Mouse (Mus musculus) forebrain, embryonic 14.5 days (tissue): ENCODE results near the gene Aurkb. TPM values are rescaled to one million over a fixed set of nuclear protein-coding genes. Genes with fewer than 3 reads are reported as not detected.
A peak's percentile ranks its signal among the peaks of the same experiment; 100 is the strongest.

ENCODE experiments used
- ATAC-seq: fragments of 200-750 bp; cut with Nextera tagmentation; 2 replicates; pipeline ENCODE4 v1.8.0; 2017; ENCODE audit warnings: mild to moderate bottlenecking, moderate library complexity
- DNase-seq: peaks from one replicate; pipeline ENCODE4 v3.0.0-alpha.2; 2015; ENCODE audit warnings: low spot score
- H3K27ac ChIP-seq: fragments of 300-500 bp; sonication (generic); 2 replicates; pipeline ENCODE4 v1.5.1; 2014; ENCODE audit warnings: low read depth, mild to moderate bottlenecking, control low read depth, low read length, moderate library complexity
- H3K27me3 ChIP-seq: fragments of 300-500 bp; sonication (generic); replicated peaks from 2 replicates; pipeline ENCODE4 v1.6.1; 2014; ENCODE audit warnings: low read length, control low read depth, mixed read lengths; ENCODE audit not compliant: control insufficient read depth, insufficient read depth
- H3K36me3 ChIP-seq: fragments of 300-500 bp; sonication (generic); 2 replicates; pipeline ENCODE4 v1.6.1; 2014; ENCODE audit warnings: low read length, control low read depth; ENCODE audit not compliant: control insufficient read depth, insufficient read depth
- H3K4me1 ChIP-seq: fragments of 300-500 bp; sonication (generic); 2 replicates; pipeline ENCODE4 v1.6.1; 2014; ENCODE audit warnings: antibody characterized with exemption, low read length, control low read depth; ENCODE audit not compliant: control insufficient read depth, insufficient read depth
- H3K4me2 ChIP-seq: fragments of 300-500 bp; sonication (generic); 2 replicates; pipeline ENCODE4 v1.6.1; 2014; ENCODE audit warnings: mild to moderate bottlenecking, control low read depth, low read length
- H3K4me3 ChIP-seq: fragments of 300-500 bp; sonication (generic); 2 replicates; pipeline ENCODE4 v1.5.1; 2014; ENCODE audit warnings: low read depth, low read length, control low read depth
- H3K9ac ChIP-seq: fragments of 300-500 bp; sonication (generic); 2 replicates; pipeline ENCODE4 v1.6.1; 2014; ENCODE audit warnings: mild to moderate bottlenecking, low read length, control low read depth, moderate library complexity
- H3K9me3 ChIP-seq: fragments of 300-500 bp; sonication (generic); replicated peaks from 2 replicates; pipeline ENCODE4 v1.6.1; 2016; ENCODE audit warnings: low read length, control low read depth, mixed read lengths; ENCODE audit not compliant: control insufficient read depth
- WGBS: fragments of 180-500 bp; shearing (Covaris S2); extraction: QIAGEN DNeasy Blood & Tissue Kit; methylation state at CpG from one replicate; pipeline ENCODE4 v1.1.7; 2014; 5-methylcytosine and 5-hydroxymethylcytosine counted together
- polyA plus RNA-seq: library from polyadenylated mRNA; unstranded; fragments of >200 nt; fragmentation: Nextera tagmentation; extraction: Ambion mirVana; gene quantifications from 2 replicates; pipeline ENCODE4 v1.2.1, GENCODE M21; 2014

Aurkb gene
- polyA plus RNA-seq, 1 experiment from 2014 or later = 74.0 TPM

DNA sequence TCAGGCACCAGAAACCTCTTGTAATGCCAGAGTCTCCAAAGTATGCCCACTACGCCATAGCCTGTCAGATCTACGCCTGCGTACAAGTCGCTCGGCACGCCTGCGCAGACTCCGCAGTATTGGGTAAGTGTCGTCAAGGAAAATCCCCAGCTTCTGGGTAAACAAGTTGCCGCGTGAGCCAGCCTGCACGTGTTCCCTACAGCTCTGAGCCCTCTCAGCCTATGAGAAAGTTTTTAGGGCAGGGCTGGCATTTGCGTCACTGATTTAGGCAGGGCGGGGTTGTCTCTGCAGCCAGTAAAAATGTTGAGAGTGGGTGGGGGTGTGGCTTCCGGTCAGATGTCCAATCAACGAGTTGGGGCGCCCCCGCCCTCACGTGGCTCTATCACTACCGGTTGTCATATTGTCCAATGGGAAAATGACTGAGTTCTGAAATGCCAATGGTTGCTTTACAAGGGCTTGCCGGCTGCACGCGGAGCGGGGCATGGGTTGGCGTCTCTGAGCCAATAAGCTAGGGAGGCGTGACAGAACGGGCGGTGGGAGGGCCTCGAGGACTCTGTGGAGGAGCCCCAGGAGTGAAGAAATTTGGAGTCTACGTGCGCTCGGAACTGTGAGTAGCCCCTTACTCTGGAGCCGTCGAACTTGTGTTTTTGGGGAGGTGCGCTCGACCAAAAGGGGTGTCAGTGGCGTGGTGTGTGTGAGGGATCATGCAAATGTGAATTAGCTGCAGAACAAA lies 49.4 kb downstream of the Aurkb start, which contains the start of gene Per1:
Per1 (plus strand) TSS at position 521 of the 733 bp plus-strand sequence.
- Histone ChIP-seq H3K4me1 (peaks cover 52% of the 10 kb centered on the region), H3K27ac (peak within 1 kb of the TSS; percentile 74)
- WGBS = under 1% methylated on average over 37 of the region's 37 CpGs

DNA sequence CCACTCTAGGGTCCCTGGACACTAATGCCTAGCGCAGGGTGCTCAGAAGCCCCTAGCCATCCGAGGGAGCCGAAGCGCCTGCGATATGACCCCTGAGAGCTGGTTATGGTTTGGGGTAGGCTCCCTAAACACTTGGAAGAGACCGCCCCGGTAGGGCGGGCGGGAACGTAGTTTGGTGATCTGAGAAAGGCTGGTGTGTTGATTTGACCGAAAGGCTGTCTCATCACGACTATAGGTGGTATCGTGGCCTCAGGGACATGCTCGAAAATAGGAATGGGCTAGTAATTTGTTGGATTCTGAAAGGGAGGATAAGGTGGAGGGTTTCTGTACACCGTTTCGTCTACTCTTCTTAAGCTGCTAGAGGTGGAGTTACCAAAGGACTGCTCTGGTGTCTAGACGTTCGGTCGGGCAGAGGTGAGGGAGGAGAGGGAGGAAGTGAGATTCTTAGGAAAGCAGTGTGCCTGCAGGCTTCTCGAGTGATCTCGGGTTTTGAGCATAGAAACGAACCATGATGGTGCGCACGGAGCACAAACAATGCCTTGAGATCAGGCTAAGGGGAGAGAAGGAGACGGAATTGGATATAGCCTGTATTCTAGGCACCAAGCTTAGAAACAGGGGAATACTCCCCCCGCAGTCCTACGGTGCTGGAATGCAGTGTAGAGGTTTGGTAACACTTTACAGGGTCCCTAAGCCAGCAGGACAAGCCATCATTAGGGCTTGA lies 50.2 kb downstream of the Aurkb start:
- H3K4me3 ChIP-seq = peak overlapping the region; percentile 34
- H3K27me3 ChIP-seq = no peaks in the 10 kb centered on the region
- no peaks in the 10 kb centered on the region for H3K9me3 ChIP-seq
- WGBS = 3% methylated on average over 27 of the region's 27 CpGs
- H3K36me3 ChIP-seq = peaks cover 17% of the 10 kb centered on the region
- no peak for DNase-seq
- H3K4me2 ChIP-seq = peak overlapping the region; percentile 84
- ATAC-seq = no peak
- H3K27ac ChIP-seq = no peak overlapping the region
- H3K4me1 ChIP-seq = peaks cover 46% of the 10 kb centered on the region
- peak overlapping the region; percentile 33 for H3K9ac ChIP-seq

More for the DNA sequence above, 49.4 kb downstream of the Aurkb start, which contains the start of gene Per1:
- H3K36me3 ChIP-seq = peaks cover 24% of the 10 kb centered on the region
- H3K9ac ChIP-seq = peak within 1 kb of the TSS; percentile 33
- H3K4me2 ChIP-seq = peak within 1 kb of the TSS; percentile 84
- no peaks in the 10 kb centered on the region for H3K27me3 ChIP-seq
- peak; percentile 93 for ATAC-seq
- H3K4me3 ChIP-seq = peak within 1 kb of the TSS; percentile 34
- DNase-seq = peak; percentile 100
- no peaks in the 10 kb centered on the region for H3K9me3 ChIP-seq

DNA sequence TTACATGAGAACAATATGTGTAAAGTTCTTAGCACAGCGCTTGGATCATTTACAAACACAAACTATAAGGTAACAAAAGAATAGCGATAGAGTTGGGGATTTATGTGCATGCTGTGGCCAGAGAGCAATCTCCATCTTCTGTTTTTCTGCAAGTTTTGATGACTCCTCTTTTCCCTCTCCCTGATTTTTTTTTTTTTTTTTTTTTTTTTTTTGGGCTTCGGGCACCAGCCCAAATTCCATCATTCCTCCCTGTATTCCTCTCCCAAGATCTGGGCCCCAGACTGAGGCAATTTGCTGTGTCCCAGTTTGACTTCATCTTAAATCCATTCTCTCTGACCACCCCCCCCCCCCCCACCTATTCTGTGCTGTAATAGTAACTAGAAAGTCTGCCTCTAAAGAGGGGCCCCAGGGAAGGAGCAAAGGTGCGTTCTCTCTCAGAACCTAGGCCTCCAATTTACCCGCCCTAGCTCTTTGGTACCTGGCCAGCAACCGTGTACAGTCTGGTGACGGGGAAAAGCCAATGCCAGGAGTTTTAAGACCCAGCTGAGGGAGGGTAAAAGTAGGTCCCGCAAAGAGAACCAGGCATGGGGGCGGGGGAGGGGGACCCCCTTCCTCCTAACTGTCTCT lies 51.0 kb downstream of the Aurkb start:
- ATAC-seq (no peak), DNase-seq (no peak)
- H3K4me1 ChIP-seq = peaks cover 44% of the 10 kb centered on the region
- no peaks in the 10 kb centered on the region for H3K27me3 ChIP-seq
- peak overlapping the region; percentile 22 for H3K4me3 ChIP-seq
- peaks cover 18% of the 10 kb centered on the region for H3K36me3 ChIP-seq
- WGBS = 14% methylated on average over 9 of the region's 9 CpGs
- H3K9ac ChIP-seq = peak overlapping the region; percentile 33; the same call in 1 of the 2 replicates
- peak overlapping the region; percentile 74; the same call in 1 of the 2 replicates for H3K27ac ChIP-seq
- no peaks in the 10 kb centered on the region for H3K9me3 ChIP-seq
- H3K4me2 ChIP-seq = peak overlapping the region; percentile 84

DNA sequence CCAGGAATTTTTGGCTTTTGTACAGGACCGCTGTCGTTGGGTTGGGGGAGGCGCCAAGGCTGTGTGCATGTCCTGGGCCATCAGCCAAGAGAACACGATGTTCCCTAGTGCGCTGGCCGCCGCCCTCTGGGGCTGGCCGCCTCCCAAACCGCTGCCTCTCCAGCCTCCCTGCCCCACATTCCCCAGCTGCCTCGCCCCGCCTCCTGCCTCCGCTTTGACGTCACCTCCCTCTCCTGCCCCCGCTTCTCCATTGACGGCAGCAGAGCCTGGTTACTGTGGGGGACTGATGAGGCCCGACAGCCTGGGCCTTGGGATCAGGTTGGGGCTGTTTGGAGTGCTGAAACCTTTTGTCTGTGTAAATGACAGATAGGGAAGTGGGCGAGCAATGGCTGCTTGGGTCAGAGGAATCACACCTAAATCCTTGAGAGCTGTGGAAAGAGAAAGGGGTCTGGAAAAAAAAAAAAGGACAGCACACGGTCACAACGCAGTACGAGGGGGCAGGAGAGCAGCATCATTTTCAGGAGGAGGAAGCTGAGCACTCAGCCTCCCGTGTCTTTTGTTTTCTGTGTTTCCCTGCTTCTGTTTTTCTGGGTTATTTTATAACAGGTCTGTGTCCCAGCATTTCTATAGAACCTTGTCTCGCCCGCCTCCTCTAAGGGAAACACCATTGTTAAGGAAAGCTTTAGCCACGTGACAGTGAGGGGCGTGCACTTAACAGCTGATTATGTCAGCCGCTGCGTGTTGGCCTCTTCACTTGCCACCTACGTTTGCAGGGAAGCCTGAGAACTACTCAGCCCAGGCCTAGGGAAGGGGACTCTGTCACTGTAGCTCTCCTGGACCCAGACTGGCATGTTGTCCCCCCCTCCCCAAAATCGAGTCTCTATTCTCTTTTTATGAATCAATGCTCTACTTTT lies 51.8 kb downstream of the Aurkb start:
- peaks cover 44% of the 10 kb centered on the region for H3K4me1 ChIP-seq
- H3K9ac ChIP-seq = peak overlapping the region; percentile 52
- H3K27ac ChIP-seq = peak overlapping the region; percentile 74
- H3K9me3 ChIP-seq = no peaks in the 10 kb centered on the region
- peak; percentile 92 for DNase-seq
- peak; percentile 8; the same call in 1 of the 2 replicates for ATAC-seq
- peak overlapping the region; percentile 84 for H3K4me2 ChIP-seq
- H3K36me3 ChIP-seq = peaks cover 19% of the 10 kb centered on the region
- H3K27me3 ChIP-seq = no peaks in the 10 kb centered on the region
- WGBS = 2% methylated on average over 29 of the region's 29 CpGs
- peak overlapping the region; percentile 22 for H3K4me3 ChIP-seq

DNA sequence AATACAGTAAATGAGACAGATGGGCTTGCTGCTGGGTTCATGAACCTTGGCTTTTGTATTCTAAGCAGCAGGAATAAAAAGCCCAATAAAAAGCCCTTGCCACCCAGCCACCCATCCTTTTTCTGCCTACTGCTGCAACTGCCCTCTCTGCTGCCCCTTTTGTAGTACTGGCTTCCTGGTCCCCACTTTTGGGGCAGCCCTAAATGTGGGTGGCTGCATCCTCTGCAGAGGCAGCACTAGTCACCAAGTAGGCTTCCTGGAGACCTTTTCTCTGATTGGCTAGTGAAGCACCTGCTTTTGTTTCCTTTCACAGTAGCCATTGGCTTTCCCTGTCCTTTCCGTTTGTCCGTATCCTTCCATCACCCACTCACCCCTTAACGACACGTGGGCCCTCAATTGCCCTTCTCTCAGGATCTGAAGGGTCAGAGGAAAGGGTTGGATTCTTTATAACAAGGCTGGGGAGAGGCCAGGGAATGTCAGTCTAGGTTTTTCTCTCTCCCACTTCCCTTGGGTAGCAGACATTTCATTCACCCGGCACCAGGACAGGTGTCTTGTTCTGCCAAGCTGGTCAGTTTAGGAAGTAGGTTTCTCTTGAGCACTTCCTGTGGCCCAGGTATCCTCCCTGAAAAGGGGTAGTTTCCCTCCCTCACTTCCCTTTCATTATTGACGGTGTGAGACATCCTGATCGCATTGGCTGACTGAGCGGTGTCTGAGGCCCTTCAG lies 52.8 kb downstream of the Aurkb start:
- 11% methylated on average over 8 of the region's 8 CpGs for WGBS
- Histone ChIP-seq H3K9ac (peak overlapping the region; percentile 52), H3K9me3 (no peaks in the 10 kb centered on the region), H3K4me3 (peak overlapping the region; percentile 46), H3K36me3 (peaks cover 23% of the 10 kb centered on the region), H3K27ac (peak overlapping the region; percentile 74), H3K27me3 (no peaks in the 10 kb centered on the region), H3K4me2 (peak overlapping the region; percentile 84), H3K4me1 (peaks cover 44% of the 10 kb centered on the region)
- DNase-seq (no peak), ATAC-seq (no peak)

DNA sequence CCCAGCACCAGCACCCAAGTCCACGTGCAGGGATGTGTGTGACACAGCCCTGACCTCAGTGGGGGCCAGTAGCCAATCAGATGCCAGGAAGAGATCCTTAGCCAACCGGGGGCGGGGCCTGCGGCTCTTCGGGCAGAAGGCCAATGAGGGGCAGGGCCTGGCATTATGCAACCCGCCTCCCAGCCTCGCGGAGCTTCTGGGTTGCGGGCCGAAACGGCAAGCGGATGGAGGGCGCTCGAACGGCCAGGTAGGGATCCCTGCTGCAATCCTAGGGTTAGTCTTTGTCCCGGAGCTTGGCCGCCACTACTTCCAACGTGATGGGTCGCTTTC lies 53.3 kb downstream of the Aurkb start:
- peak; percentile 93 for DNase-seq
- Histone ChIP-seq H3K9me3 (no peaks in the 10 kb centered on the region), H3K4me2 (peak overlapping the region; percentile 84), H3K4me3 (peak overlapping the region; percentile 46), H3K9ac (peak overlapping the region; percentile 71), H3K36me3 (peaks cover 29% of the 10 kb centered on the region), H3K4me1 (peaks cover 44% of the 10 kb centered on the region), H3K27ac (peak overlapping the region; percentile 63), H3K27me3 (no peaks in the 10 kb centered on the region)
- WGBS = under 1% methylated on average over 19 of the region's 19 CpGs
- peak; percentile 6 for ATAC-seq

DNA sequence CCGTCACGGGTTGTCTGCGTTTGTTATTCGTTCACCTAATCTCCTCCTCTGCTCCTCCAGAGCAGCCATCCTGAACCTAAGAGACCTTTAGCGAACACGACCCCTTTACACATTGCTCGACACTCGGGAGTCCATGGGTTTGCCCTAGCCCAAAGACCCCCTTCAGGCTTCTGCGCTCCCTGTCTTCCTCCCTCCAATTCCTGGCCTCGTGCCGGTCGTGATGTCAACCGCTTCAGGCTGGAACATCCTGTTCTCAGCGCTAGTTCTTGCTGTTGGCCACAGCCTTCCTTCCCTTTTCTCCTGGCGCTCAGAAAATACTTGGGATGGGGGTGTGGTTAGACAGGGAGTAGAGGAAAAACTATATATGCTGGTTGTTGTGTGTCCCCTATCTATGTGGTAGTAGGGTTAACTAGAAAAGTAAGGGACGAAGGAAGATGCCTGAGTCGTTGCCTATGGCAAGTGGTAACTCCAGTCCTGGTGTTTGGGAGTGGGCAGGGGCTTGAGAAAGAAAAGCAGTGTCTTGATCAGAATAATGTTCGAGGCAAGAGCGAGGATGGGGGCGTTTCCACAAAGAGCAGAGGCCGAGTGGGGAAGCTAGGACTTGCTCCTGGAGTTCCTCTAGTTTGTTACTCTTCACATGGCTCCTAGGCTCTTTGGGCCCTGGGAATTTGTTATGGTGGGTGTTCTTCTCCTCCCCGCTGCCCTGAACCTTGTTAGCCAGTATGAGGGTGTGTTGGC lies 53.9 kb downstream of the Aurkb start:
- no peak for ATAC-seq
- peaks cover 35% of the 10 kb centered on the region for H3K36me3 ChIP-seq
- peak overlapping the region; percentile 46 for H3K4me3 ChIP-seq
- H3K9me3 ChIP-seq = no peaks in the 10 kb centered on the region
- WGBS = 1% methylated on average over 22 of the region's 22 CpGs
- H3K9ac ChIP-seq = peak overlapping the region; percentile 71
- peak overlapping the region; percentile 63 for H3K27ac ChIP-seq
- H3K4me1 ChIP-seq = peaks cover 42% of the 10 kb centered on the region
- peak; percentile 65 for DNase-seq
- H3K4me2 ChIP-seq = peak overlapping the region; percentile 84
- H3K27me3 ChIP-seq = no peaks in the 10 kb centered on the region
